Mouse (Mus musculus) heart, embryonic 11.5 days (tissue): ENCODE measurements around the gene Mtr. TPM values are rescaled to one million over a fixed set of nuclear protein-coding genes. Genes with fewer than 3 reads are reported as not detected.
"Not testable (repeated sequence)": the region's sequence is repeated elsewhere in the genome, so short reads cannot be mapped to it uniquely, and the experiment has no call there.

Experiments
- ATAC-seq: fragments of 200-750 bp; cut with Nextera tagmentation; replicated peaks from 2 replicates; pipeline ENCODE4 v1.8.0; 2017; ENCODE audit warnings: moderate library complexity; ENCODE audit not compliant: insufficient number of reproducible peaks, low FRiP score, low TSS enrichment
- H3K27ac ChIP-seq: fragments of 300-500 bp; sonication (generic); 2 replicates; pipeline ENCODE4 v1.5.1; 2014; ENCODE audit warnings: mild to moderate bottlenecking, low read depth, low read length
- H3K27me3 ChIP-seq: fragments of 300-500 bp; sonication (generic); 2 replicates; pipeline ENCODE4 v1.6.1; 2014; ENCODE audit warnings: mild to moderate bottlenecking, low read length, mixed read lengths; ENCODE audit not compliant: control insufficient read depth, insufficient read depth
- H3K36me3 ChIP-seq: fragments of 300-500 bp; sonication (generic); 2 replicates; pipeline ENCODE4 v1.6.1; 2014; ENCODE audit warnings: mild to moderate bottlenecking, low read length, moderate library complexity, mixed read lengths; ENCODE audit not compliant: control insufficient read depth, insufficient read depth
- H3K4me1 ChIP-seq: fragments of 300-500 bp; sonication (generic); 2 replicates; pipeline ENCODE4 v1.6.1; 2014; ENCODE audit warnings: low read length; ENCODE audit not compliant: control insufficient read depth, insufficient read depth
- H3K4me2 ChIP-seq: fragments of 300-500 bp; sonication (generic); 2 replicates; pipeline ENCODE4 v1.6.1; 2014; ENCODE audit warnings: mild to moderate bottlenecking, moderate library complexity
- H3K4me3 ChIP-seq: fragments of 300-500 bp; sonication (generic); 2 replicates; pipeline ENCODE4 v1.5.1; 2014; ENCODE audit warnings: low read depth, low read length
- H3K9ac ChIP-seq: fragments of 300-500 bp; sonication (generic); 2 replicates; pipeline ENCODE4 v1.6.1; 2014; ENCODE audit warnings: mild to moderate bottlenecking, low read depth, low read length, moderate library complexity
- H3K9me3 ChIP-seq: fragments of 300-500 bp; sonication (generic); replicated peaks from 2 replicates; pipeline ENCODE4 v1.6.1; 2016; ENCODE audit warnings: low read length; ENCODE audit not compliant: control insufficient read depth
- WGBS: fragments of 180-500 bp; shearing (Covaris S2); extraction: QIAGEN DNeasy Blood & Tissue Kit; methylation state at CpG from one replicate; pipeline ENCODE4 v1.1.7; 2014; ENCODE audit not compliant: insufficient replicate concordance; 5-methylcytosine and 5-hydroxymethylcytosine counted together
- polyA plus RNA-seq: library from polyadenylated mRNA; unstranded; fragments of >200 nt; fragmentation: Nextera tagmentation; extraction: Ambion mirVana; gene quantifications from 2 replicates; pipeline ENCODE4 v1.2.1, GENCODE M21; 2014

The Mtr gene
- polyA plus RNA-seq, 1 experiment from 2014 or later, result 17.7 TPM

GRCm38 (mm10) chr13:12143347-12143746 lies 114.6 kb downstream of the Mtr start:
- Histone ChIP-seq H3K4me3 (no peak overlapping the region), H3K36me3 (no peaks in the 10 kb centered on the region), H3K4me1 (peaks cover under 1% of the 10 kb centered on the region; the same call in 1 of the 2 replicates), H3K27me3 (no peaks in the 10 kb centered on the region), H3K4me2 (no peak overlapping the region), H3K27ac (no peak overlapping the region), H3K9me3 (no peaks in the 10 kb centered on the region), H3K9ac (no peak overlapping the region)
- ATAC-seq, result no peak
- whole genome bisulfite sequencing, result 68% methylated on average over 5 of the region's 5 CpGs

GRCm38 (mm10) chr13:12136461-12136860 lies 121.5 kb downstream of the Mtr start:
- ATAC-seq, H3K36me3 ChIP-seq, H3K4me3 ChIP-seq, H3K27ac ChIP-seq, H3K9me3 ChIP-seq, H3K27me3 ChIP-seq, H3K4me2 ChIP-seq, H3K9ac ChIP-seq: not testable (repeated sequence)
- H3K4me1 ChIP-seq, result peaks cover 26% of the 10 kb centered on the region
- 87% methylated on average over 10 of the region's 10 CpGs for WGBS

- peak; percentile 81 for ATAC-seq
- Histone ChIP-seq H3K36me3 (no peaks in the 10 kb centered on the region), H3K4me2 (peak overlapping the region; percentile 44), H3K4me1 (peaks cover 39% of the 10 kb centered on the region), H3K27me3 (no peaks in the 10 kb centered on the region), H3K27ac (peak overlapping the region; percentile 96), H3K9me3 (no peaks in the 10 kb centered on the region), H3K4me3 (no peak overlapping the region), H3K9ac (0 out of 2 replicates have a peak overlapping the region, but pooled peaks have one; percentile 16)
- whole genome bisulfite sequencing, result 19% methylated on average over 7 of the region's 7 CpGs
Measured at GRCm38 (mm10) chr13:12133549-12133948, 124.4 kb downstream of the Mtr start.

Other genes with a start within 250 kb of the Mtr start
- gene Ryr2, start 151.2 kb downstream of the Mtr start, polyA plus RNA-seq, result 35.6 and 46.7 TPM in 2 replicates
- 1,008 and 1,229 TPM in 2 replicates for gene Actn2, start 82.6 kb upstream of the Mtr start, polyA plus RNA-seq
- 15.1 and 16.6 TPM in 2 replicates for gene Heatr1, start 136.9 kb upstream of the Mtr start, polyA plus RNA-seq
- 10.2 and 12.7 TPM in 2 replicates for gene Lgals8, start 206.8 kb upstream of the Mtr start, polyA plus RNA-seq